Mouse (Mus musculus) MEL-GATA-1-ER (cell line): ENCODE measurements at regions not wholly inside any gene's neighbourhood (a gene's known extent, or its start where the extent isn't known, plus 50 kb on each side); places are given as distances from the start of the nearest gene placed in this dataset.

Experiments
- DNase-seq: peaks from one replicate; pipeline ENCODE4 v3.0.0-alpha.2; 2012; ENCODE audit warnings: low read depth; ENCODE audit errors: extremely low read depth

- no peak for DNase-seq
Measured at GRCm38 (mm10) chr15:61599734-61600133, 676.9 kb upstream of the A1bg start.

- no peak for DNase-seq
Measured at GRCm38 (mm10) chr15:61596318-61596717, 673.5 kb upstream of the A1bg start.

GRCm38 (mm10) chr15:61588956-61589355 lies 666.1 kb upstream of the A1bg start:
- no peak for DNase-seq

- DNase-seq, result no peak
Measured at GRCm38 (mm10) chr15:61582335-61582734, 659.5 kb upstream of the A1bg start.

- no peak for DNase-seq
Measured at GRCm38 (mm10) chr15:61563347-61563746, 640.5 kb upstream of the A1bg start.

GRCm38 (mm10) chr15:61562252-61562651 lies 639.4 kb upstream of the A1bg start:
- DNase-seq, result no peak

GRCm38 (mm10) chr15:61553908-61554307 lies 631.1 kb upstream of the A1bg start:
- DNase-seq, result no peak

GRCm38 (mm10) chr15:61553081-61553680 lies 630.4 kb upstream of the A1bg start:
- DNase-seq, result no peak

GRCm38 (mm10) chr15:61551206-61551605 lies 628.4 kb upstream of the A1bg start:
- DNase-seq, result no peak

GRCm38 (mm10) chr15:61548400-61548799 lies 625.6 kb upstream of the A1bg start:
- no peak for DNase-seq

- DNase-seq, result no peak
Measured at GRCm38 (mm10) chr15:61546608-61547007, 623.8 kb upstream of the A1bg start.

- DNase-seq, result no peak
Measured at GRCm38 (mm10) chr15:61544074-61544473, 621.3 kb upstream of the A1bg start.

GRCm38 (mm10) chr15:61541643-61542042 lies 618.8 kb upstream of the A1bg start:
- no peak for DNase-seq

GRCm38 (mm10) chr15:61540753-61541421 lies 618.1 kb upstream of the A1bg start:
- DNase-seq, result peak; percentile 15

GRCm38 (mm10) chr15:61538930-61539329 lies 616.1 kb upstream of the A1bg start:
- DNase-seq, result no peak

- DNase-seq, result no peak
Measured at GRCm38 (mm10) chr15:61538169-61538755, 615.5 kb upstream of the A1bg start.

- DNase-seq, result no peak
Measured at GRCm38 (mm10) chr15:61536332-61536716, 613.5 kb upstream of the A1bg start.

- no peak for DNase-seq
Measured at GRCm38 (mm10) chr15:61535644-61536331, 613.0 kb upstream of the A1bg start.

- no peak for DNase-seq
Measured at GRCm38 (mm10) chr15:61535180-61535579, 612.4 kb upstream of the A1bg start.

- no peak for DNase-seq
Measured at GRCm38 (mm10) chr15:61532808-61533207, 610.0 kb upstream of the A1bg start.

GRCm38 (mm10) chr15:61532040-61532439 lies 609.2 kb upstream of the A1bg start:
- DNase-seq, result no peak

GRCm38 (mm10) chr15:61523036-61523435 lies 600.2 kb upstream of the A1bg start:
- no peak for DNase-seq
